Mouse (Mus musculus): ENCODE measurements around the gene Tldc2. TPM values are rescaled to one million over a fixed set of nuclear protein-coding genes. Genes with fewer than 3 reads are reported as not detected.
A peak's percentile ranks its signal among the peaks of the same experiment; 100 is the strongest.

Tldc2 gene
- total RNA-seq, 2 experiments from 2014 or later = not detected

- DNase-seq (ENCODE audit: low spot score in 2 of 2) = peak; percentile 45 to 80
Observed at GRCm38 (mm10) chr2:157077641-157078058, 9.2 kb upstream of the Tldc2 start.

- peak in 1 of 2 experiments; percentile 42 for DNase-seq (ENCODE audit: low spot score in 2 of 2)
Observed at GRCm38 (mm10) chr2:157078059-157078792, 8.6 kb upstream of the Tldc2 start.

GRCm38 (mm10) chr2:157078793-157079700 is 7.8 kb upstream of the Tldc2 start, which contains the start of gene Soga1:
Gene Soga1, minus strand, starts transcription at chr2:157079254.
- DNase-seq (ENCODE audit: low spot score in 2 of 2) = peak; percentile 74 to 79

- DNase-seq (ENCODE audit: low spot score in 2 of 2) = no peak
Observed at GRCm38 (mm10) chr2:157079701-157080180, 7.1 kb upstream of the Tldc2 start.

- no peak for DNase-seq (ENCODE audit: low spot score in 2 of 2)
Observed at GRCm38 (mm10) chr2:157081331-157081730, 5.5 kb upstream of the Tldc2 start.

GRCm38 (mm10) chr2:157081960-157082359 is 4.9 kb upstream of the Tldc2 start:
- no peak for DNase-seq (ENCODE audit: low spot score in 2 of 2)

- DNase-seq (ENCODE audit: low spot score in 2 of 2) = no peak
Observed at GRCm38 (mm10) chr2:157084831-157085585, 1.8 kb upstream of the Tldc2 start.

GRCm38 (mm10) chr2:157087536-157088317 is 872 bp downstream of the Tldc2 start:
- no peak for DNase-seq (ENCODE audit: low spot score in 2 of 2)

GRCm38 (mm10) chr2:157092024-157092423 is 5.2 kb downstream of the Tldc2 start:
- no peak for DNase-seq (ENCODE audit: low spot score in 2 of 2)

GRCm38 (mm10) chr2:157095005-157095755 is 8.3 kb downstream of the Tldc2 start:
- peak; percentile 55 to 69 for DNase-seq (ENCODE audit: low spot score in 2 of 2)

GRCm38 (mm10) chr2:157099532-157100318 is 12.9 kb downstream of the Tldc2 start:
- no peak for DNase-seq (ENCODE audit: low spot score in 2 of 2)

- no peak for DNase-seq (ENCODE audit: low spot score in 2 of 2)
Observed at GRCm38 (mm10) chr2:157100319-157100605, 13.4 kb downstream of the Tldc2 start.

GRCm38 (mm10) chr2:157101650-157102049 is 14.8 kb downstream of the Tldc2 start:
- DNase-seq (ENCODE audit: low spot score in 2 of 2) = no peak

GRCm38 (mm10) chr2:157102256-157102655 is 15.4 kb downstream of the Tldc2 start:
- no peak for DNase-seq (ENCODE audit: low spot score in 2 of 2)

GRCm38 (mm10) chr2:157104454-157104853 is 17.6 kb downstream of the Tldc2 start:
- no peak for DNase-seq (ENCODE audit: low spot score in 2 of 2)

- no peak for DNase-seq (ENCODE audit: low spot score in 2 of 2)
Observed at GRCm38 (mm10) chr2:157108236-157108635, 21.4 kb downstream of the Tldc2 start.

- DNase-seq (ENCODE audit: low spot score in 2 of 2) = no peak
Observed at GRCm38 (mm10) chr2:157116964-157117363, 30.1 kb downstream of the Tldc2 start.

GRCm38 (mm10) chr2:157118556-157118955 is 31.7 kb downstream of the Tldc2 start:
- DNase-seq (ENCODE audit: low spot score in 2 of 2) = no peak

GRCm38 (mm10) chr2:157119075-157119474 is 32.2 kb downstream of the Tldc2 start:
- no peak for DNase-seq (ENCODE audit: low spot score in 2 of 2)
